11 mouse cellular contexts compared by ENCODE assay signal in genomic region chr16:31068280-31068679, GRCm38 (mm10). TPM values are rescaled to one million over a fixed set of nuclear protein-coding genes. Genes with fewer than 3 reads are reported as not detected.
A peak's percentile ranks its signal among the peaks of the same experiment; 100 is the strongest.
DNase-seq lines count a peak whose midpoint lies in the region; ATAC-seq and TF ChIP-seq lines count a peak whose summit lies in the region.
"Had no signal": no experiment of that assay in that cellular context is flagged by ENCODE, and none has a peak within 500 bp of the region (broad histone marks: within the 10 kb centered on the region; RNA-seq: fewer than 3 reads in every experiment).

No protein-coding gene starts in this region.

- H3K36me3 ChIP-seq in kidney, adult 2 months (ENCODE audit: control insufficient read depth, insufficient read depth, low read length) = no peaks in the 10 kb centered on the region
- H3K36me3 ChIP-seq in kidney, embryonic 15.5 days = no peaks in the 10 kb centered on the region
- H3K36me3 ChIP-seq in lung, embryonic 16.5 days (ENCODE audit: control insufficient read depth, insufficient read depth, low read length) = no peaks in the 10 kb centered on the region
- H3K36me3 ChIP-seq: heart, embryonic 15.5 days had no signal

- TF ChIP-seq CTCF in kidney, adult 2 months (conservative IDR thresholded peaks at IDR 0.05; ENCODE audit: insufficient read depth, insufficient read length, low read depth, low read length) = no peak

- peak; percentile 64 for DNase-seq in kidney, adult 2 months
- DNase-seq in kidney, adult 8-10 months = no peak
- no peak for DNase-seq in frontal cortex, adult 2 months (ENCODE audit: extremely low spot score in 1 of 2, low spot score in 1 of 2)
- no peak for DNase-seq in adrenal gland, adult 8-10 months
- DNase-seq: cerebellum, postnatal 36 days; right cerebral cortex, postnatal 4 days had no signal

- ATAC-seq in kidney, embryonic 15.5 days (replicated peaks; ENCODE audit: low FRiP score) = peak; percentile 43; the same call in 1 of the 2 replicates
- no peak for ATAC-seq in lung, embryonic 16.5 days (ENCODE audit: low read depth)
- ATAC-seq in megakaryocyte progenitor cell, adult 5-6 weeks (replicated peaks; ENCODE audit: poor library complexity) = no peak
- ATAC-seq: inflammation-experienced regulatory T-cells, adult 6 months had no signal

- peaks cover 7% of the 10 kb centered on the region for H3K4me1 ChIP-seq in kidney, adult 2 months (ENCODE audit: control insufficient read depth, insufficient read depth, low read length)
- H3K4me1 ChIP-seq in kidney, embryonic 15.5 days = peaks cover 46% of the 10 kb centered on the region
- H3K4me1 ChIP-seq in lung, embryonic 16.5 days (replicated peaks; ENCODE audit: control insufficient read depth, insufficient read depth, low read length) = peaks cover 16% of the 10 kb centered on the region

- TF ChIP-seq POLR2A in kidney, adult 2 months (IDR thresholded peaks at IDR 0.05; ENCODE audit: low read depth, low read length) = no peak

- 43% methylated on average over 7 of the region's 7 CpGs for WGBS in kidney, adult 2 months
- WGBS in kidney, embryonic 15.5 days = 31% methylated on average over 6 of the region's 7 CpGs
- 67% methylated on average over 7 of the region's 7 CpGs for WGBS in lung, embryonic 16.5 days

- H3K27me3 ChIP-seq in kidney, adult 2 months (replicated peaks; ENCODE audit: control insufficient read depth, insufficient read depth, low read length) = no peaks in the 10 kb centered on the region
- no peaks in the 10 kb centered on the region for H3K27me3 ChIP-seq in kidney, embryonic 15.5 days
- no peaks in the 10 kb centered on the region for H3K27me3 ChIP-seq in lung, embryonic 16.5 days (ENCODE audit: control insufficient read depth, insufficient read depth, low read depth, low read length)
- H3K27me3 ChIP-seq: heart, embryonic 15.5 days had no signal

- H3K4me2 ChIP-seq in kidney, embryonic 15.5 days = no peak overlapping the region
- no peak overlapping the region for H3K4me2 ChIP-seq in lung, embryonic 16.5 days (ENCODE audit: low read depth, low read length)
- H3K4me2 ChIP-seq: heart, embryonic 15.5 days had no signal

- no peak overlapping the region for H3K4me3 ChIP-seq in kidney, adult 2 months (ENCODE audit: insufficient read depth, low read depth, low read length)
- no peak overlapping the region for H3K4me3 ChIP-seq in kidney, embryonic 15.5 days (replicated peaks)
- H3K4me3 ChIP-seq in lung, embryonic 16.5 days (ENCODE audit: low read length) = no peak overlapping the region
- H3K4me3 ChIP-seq: heart, embryonic 15.5 days had no signal

- no peaks in the 10 kb centered on the region for H3K9me3 ChIP-seq in kidney, embryonic 15.5 days (replicated peaks)
- H3K9me3 ChIP-seq in lung, embryonic 16.5 days (ENCODE audit: control insufficient read depth, low read length) = no peaks in the 10 kb centered on the region
- H3K9me3 ChIP-seq: heart, embryonic 15.5 days had no signal

- no peak overlapping the region for H3K9ac ChIP-seq in kidney, embryonic 15.5 days
- 0 out of 2 replicates have a peak overlapping the region, but pooled peaks have one; percentile 8 for H3K9ac ChIP-seq in lung, embryonic 16.5 days (ENCODE audit: low read length)
- H3K9ac ChIP-seq: heart, embryonic 15.5 days had no signal

- H3K27ac ChIP-seq in kidney, adult 2 months (ENCODE audit: insufficient read depth, low read depth, low read length) = no peak overlapping the region
- no peak overlapping the region for H3K27ac ChIP-seq in kidney, embryonic 15.5 days
- H3K27ac ChIP-seq in lung, embryonic 16.5 days (ENCODE audit: low read length) = no peak overlapping the region
- H3K27ac ChIP-seq: heart, embryonic 15.5 days had no signal

RNA-seq across cellular contexts. Expression of gene Xxylt1, which starts 13.0 kb away (rescaled TPM):
- 16.8 and 18.0 TPM in 2 replicates for polyA plus RNA-seq in kidney, adult 2 months (2012; rRNA removed)
- 19.2 and 20.2 TPM in 2 replicates for polyA plus RNA-seq in kidney, embryonic 15.5 days (2015; fragmentation: Nextera tagmentation; extraction: Ambion mirVana)
- 6.9 and 11.7 TPM in 2 replicates for polyA plus RNA-seq in lung, embryonic 16.5 days (2015; fragmentation: Nextera tagmentation; extraction: Ambion mirVana)
- polyA plus RNA-seq in frontal cortex, adult 2 months (2012; rRNA removed) = 12.9 and 14.3 TPM in 2 replicates
- 14.5 and 16.0 TPM in 2 replicates for total RNA-seq in megakaryocyte progenitor cell, adult 5-6 weeks (2015)
- 11.8 and 17.0 TPM in 2 replicates for total RNA-seq in megakaryocyte progenitor cell, adult 5-6 weeks (2017)
- total RNA-seq in adrenal gland, adult 8-10 months (2022) = 10 to 100 TPM; 14.1 to 19.0 (median 16.7) TPM
